Mouse (Mus musculus): ENCODE measurements around the gene Klf13.

DNA sequence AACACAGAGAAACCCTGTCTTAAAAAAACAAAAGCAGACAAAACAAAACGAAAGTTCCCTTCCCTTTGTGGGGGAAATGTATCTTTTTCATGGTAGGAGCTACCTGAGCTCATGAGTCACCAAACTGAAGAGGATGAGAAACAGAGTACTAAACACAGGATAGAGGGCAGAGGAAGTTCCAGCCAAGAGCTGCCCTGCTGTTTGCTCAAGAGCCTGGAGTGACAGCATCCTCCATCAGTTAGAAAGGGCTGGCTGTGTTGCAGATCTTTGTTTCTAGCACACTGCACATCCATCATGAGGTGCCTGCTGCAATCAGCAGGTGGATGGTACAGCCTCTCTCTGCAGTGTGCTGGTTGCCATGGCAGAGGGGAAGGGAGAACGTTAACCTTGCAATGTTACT, 5.2 kb upstream of the Klf13 start:
- no peak for TF ChIP-seq CTCF (IDR thresholded peaks at IDR 0.05; ENCODE audit: insufficient read depth, low read length)
- TF ChIP-seq POLR2A (IDR thresholded peaks at IDR 0.05; ENCODE audit: borderline replicate concordance, extremely low read depth, low read depth, low read length) = no peak

Data from lung, adult 2 months (tissue).